Mouse (Mus musculus) testis, adult 2 months (tissue): ENCODE data around the gene Iars2.

Experiments
- CTCF ChIP-seq: fragments of 200-500 bp; IDR thresholded peaks from 2 replicates; pipeline ENCODE4 v1.5.1; 2012; ENCODE audit warnings: low read depth, mild to moderate bottlenecking, inconsistent platforms, low read length, moderate library complexity; ENCODE audit not compliant: control insufficient read depth, insufficient read depth, insufficient replicate concordance
- POLR2A ChIP-seq: fragments of 200-500 bp; IDR thresholded peaks from 2 replicates; pipeline ENCODE4 v1.6.1; 2012; ENCODE audit warnings: low read depth, mild to moderate bottlenecking, inconsistent platforms, low read length, moderate library complexity; ENCODE audit not compliant: control insufficient read depth

GRCm38 (mm10) chr1:185296850-185297249 lies 32.3 kb downstream of the Iars2 start:
- TF ChIP-seq CTCF (no peak), POLR2A (no peak)
